Mouse (Mus musculus) layer of hippocampus, postnatal 14 days (tissue): ENCODE results near the gene Tor4a. TPM values are rescaled to one million over a fixed set of nuclear protein-coding genes. Genes with fewer than 3 reads are reported as not detected.

Source experiments
- DNase-seq, 2 experiments: peaks; one replicate each; pipeline ENCODE4 v3.0.0; 2021 to 2022; ENCODE audit warnings: low spot score in 2 of 2, mixed read lengths in 1 of 2
- total RNA-seq, 2 experiments: library from RNA; stranded (reverse); gene quantifications; 2 replicates each; pipeline ENCODE4 v1.2.3; 2021

Tor4a gene
- total RNA-seq, 2 experiments from 2014 or later: 1.7 to 2.0 TPM

GRCm38 (mm10) chr2:25225811-25226379 is 29.2 kb upstream of the Tor4a start:
- no peak for DNase-seq

GRCm38 (mm10) chr2:25224766-25225752 is 28.4 kb upstream of the Tor4a start:
- DNase-seq: peak; percentile 98 to 100

GRCm38 (mm10) chr2:25224492-25224765 is 27.7 kb upstream of the Tor4a start, which contains the start of gene Tubb4b:
Tubb4b (minus strand) TSS chr2:25224702.
- no peak for DNase-seq

- DNase-seq: no peak
Measured at GRCm38 (mm10) chr2:25223681-25224491, 27.2 kb upstream of the Tor4a start.

GRCm38 (mm10) chr2:25221331-25221772 is 24.7 kb upstream of the Tor4a start:
- DNase-seq: no peak

GRCm38 (mm10) chr2:25218445-25218844 is 21.8 kb upstream of the Tor4a start, which contains the start of gene Fam166a:
Fam166a (plus strand) TSS chr2:25218745.
- DNase-seq: no peak

- no peak for DNase-seq
Measured at GRCm38 (mm10) chr2:25217666-25218065, 21.0 kb upstream of the Tor4a start.

GRCm38 (mm10) chr2:25214444-25214843 is 17.8 kb upstream of the Tor4a start, which contains the start of gene Stpg3:
Stpg3 (minus strand) TSS chr2:25214637.
- no peak for DNase-seq

GRCm38 (mm10) chr2:25213266-25213865 is 16.7 kb upstream of the Tor4a start:
- DNase-seq: no peak

- peak; percentile 81 to 84 for DNase-seq
Measured at GRCm38 (mm10) chr2:25211121-25211670, 14.5 kb upstream of the Tor4a start, which contains the start of gene Nelfb. Nelfb (minus strand) TSS chr2:25211489.

- DNase-seq: no peak
Measured at GRCm38 (mm10) chr2:25210686-25211085, 14.0 kb upstream of the Tor4a start.

GRCm38 (mm10) chr2:25207593-25207992 is 10.9 kb upstream of the Tor4a start:
- no peak for DNase-seq

- no peak for DNase-seq
Measured at GRCm38 (mm10) chr2:25203631-25204214, 7.0 kb upstream of the Tor4a start.

- no peak for DNase-seq
Measured at GRCm38 (mm10) chr2:25200631-25201030, 3.9 kb upstream of the Tor4a start.

- no peak for DNase-seq
Measured at GRCm38 (mm10) chr2:25197946-25198345, 1.3 kb upstream of the Tor4a start.

- no peak for DNase-seq
Measured at GRCm38 (mm10) chr2:25197191-25197590, 505 bp upstream of the Tor4a start.

- no peak for DNase-seq
Measured at GRCm38 (mm10) chr2:25195211-25196156, 1.2 kb downstream of the Tor4a start.

- DNase-seq: no peak
Measured at GRCm38 (mm10) chr2:25194486-25195171, 2.1 kb downstream of the Tor4a start.
